Mouse (Mus musculus) forebrain, embryonic 16.5 days (tissue): ENCODE data around the gene Lingo4. TPM values are rescaled to one million over a fixed set of nuclear protein-coding genes. Genes with fewer than 3 reads are reported as not detected.
A peak's percentile ranks its signal among the peaks of the same experiment; 100 is the strongest.

Experiments
- ATAC-seq: fragments of 200-750 bp; cut with Nextera tagmentation; 2 replicates; pipeline ENCODE4 v1.8.0; 2017; ENCODE audit warnings: mild to moderate bottlenecking, moderate library complexity
- H3K27ac ChIP-seq: fragments of 300-500 bp; sonication (generic); 2 replicates; pipeline ENCODE4 v1.5.1; 2014; ENCODE audit warnings: low read length, control low read depth
- H3K27me3 ChIP-seq: fragments of 300-500 bp; sonication (generic); replicated peaks from 2 replicates; pipeline ENCODE4 v1.6.1; 2014; ENCODE audit warnings: low read length; ENCODE audit not compliant: control insufficient read depth, insufficient read depth
- H3K36me3 ChIP-seq: fragments of 300-500 bp; sonication (generic); 2 replicates; pipeline ENCODE4 v1.6.1; 2014; ENCODE audit not compliant: control insufficient read depth, insufficient read depth
- H3K4me1 ChIP-seq: fragments of 300-500 bp; sonication (generic); replicated peaks from 2 replicates; pipeline ENCODE4 v1.6.1; 2014; ENCODE audit warnings: low read length; ENCODE audit not compliant: control insufficient read depth, insufficient read depth
- H3K4me2 ChIP-seq: fragments of 300-500 bp; sonication (generic); 2 replicates; pipeline ENCODE4 v1.6.1; 2014; ENCODE audit warnings: mild to moderate bottlenecking, low read length, control low read depth
- H3K4me3 ChIP-seq: fragments of 300-500 bp; sonication (generic); replicated peaks from 2 replicates; pipeline ENCODE4 v1.5.1; 2014; ENCODE audit warnings: mild to moderate bottlenecking, low read length, control low read depth
- H3K9ac ChIP-seq: fragments of 300-500 bp; sonication (generic); replicated peaks from 2 replicates; pipeline ENCODE4 v1.6.1; 2014; ENCODE audit warnings: low read depth, low read length, control low read depth
- H3K9me3 ChIP-seq: fragments of 300-500 bp; sonication (generic); 2 replicates; pipeline ENCODE4 v1.6.1; 2016; ENCODE audit warnings: low read length; ENCODE audit not compliant: control insufficient read depth
- WGBS: fragments of 180-500 bp; shearing (Covaris S2); extraction: QIAGEN DNeasy Blood & Tissue Kit; methylation state at CpG from one replicate; pipeline ENCODE4 v1.1.7; 2014; 5-methylcytosine and 5-hydroxymethylcytosine counted together
- polyA plus RNA-seq: library from polyadenylated mRNA; unstranded; fragments of >200 nt; fragmentation: Nextera tagmentation; extraction: Ambion mirVana; gene quantifications from 2 replicates; pipeline ENCODE4 v1.2.1, GENCODE M21; 2015

Gene Lingo4
- polyA plus RNA-seq: 1.1 and 1.2 TPM in 2 replicates

- no peaks in the 10 kb centered on the region for H3K36me3 ChIP-seq
- H3K27ac ChIP-seq: no peak within 1 kb of the TSS
- no peak for ATAC-seq
- no peaks in the 10 kb centered on the region for H3K9me3 ChIP-seq
- H3K4me1 ChIP-seq: peaks cover 16% of the 10 kb centered on the region
- no peaks in the 10 kb centered on the region for H3K27me3 ChIP-seq
- H3K4me3 ChIP-seq: peak within 1 kb of the TSS; percentile 44
- WGBS: 75% methylated on average over 6 of the region's 6 CpGs
- peak within 1 kb of the TSS; percentile 67 for H3K9ac ChIP-seq
- peak within 1 kb of the TSS; percentile 78 for H3K4me2 ChIP-seq
These were observed at the start of gene Lingo4 for GRCm38 (mm10) chr3:94398217-94398616. Gene Lingo4 (plus strand): TSS chr3:94398517.

GRCm38 (mm10) chr3:94360812-94361211, 37.5 kb upstream of the Lingo4 start:
- Histone ChIP-seq H3K4me2 (no peak overlapping the region), H3K4me3 (no peak overlapping the region), H3K9me3 (0 out of 2 replicates have a peak, but pooled peaks cover 3% of the 10 kb centered on the region), H3K36me3 (no peaks in the 10 kb centered on the region), H3K27ac (no peak overlapping the region), H3K9ac (no peak overlapping the region), H3K27me3 (0 out of 2 replicates have a peak, but pooled peaks cover 3% of the 10 kb centered on the region), H3K4me1 (peaks cover 5% of the 10 kb centered on the region; the same call in 1 of the 2 replicates)
- no peak for ATAC-seq
- 4% methylated on average over 1 of the region's 1 CpGs for WGBS

- no peak for ATAC-seq
- Histone ChIP-seq H3K9ac (peak within 1 kb of the TSS; percentile 87), H3K4me1 (peaks cover 5% of the 10 kb centered on the region; the same call in 1 of the 2 replicates), H3K27me3 (0 out of 2 replicates have a peak, but pooled peaks cover 3% of the 10 kb centered on the region), H3K27ac (no peak within 1 kb of the TSS), H3K36me3 (no peaks in the 10 kb centered on the region), H3K4me3 (peak within 1 kb of the TSS; percentile 60), H3K9me3 (0 out of 2 replicates have a peak, but pooled peaks cover 3% of the 10 kb centered on the region), H3K4me2 (peak within 1 kb of the TSS; percentile 83)
- 32% methylated on average over 7 of the region's 7 CpGs for WGBS
These were observed 36.2 kb upstream of the Lingo4 start, which contains the start of gene C2cd4d for GRCm38 (mm10) chr3:94362138-94362537. Gene C2cd4d (plus strand): TSS chr3:94362438.

GRCm38 (mm10) chr3:94363291-94364153, 34.8 kb upstream of the Lingo4 start:
- H3K27ac ChIP-seq: no peak overlapping the region

GRCm38 (mm10) chr3:94364154-94364526, 34.2 kb upstream of the Lingo4 start:
- H3K4me1 ChIP-seq: peaks cover 5% of the 10 kb centered on the region; the same call in 1 of the 2 replicates
- H3K27me3 ChIP-seq: 0 out of 2 replicates have a peak, but pooled peaks cover 3% of the 10 kb centered on the region
- no peaks in the 10 kb centered on the region for H3K36me3 ChIP-seq
- H3K4me2 ChIP-seq: peak overlapping the region; percentile 83
- peak overlapping the region; percentile 60 for H3K4me3 ChIP-seq
- H3K9ac ChIP-seq: peak overlapping the region; percentile 87
- WGBS: 2% methylated on average over 23 of the region's 23 CpGs
- 0 out of 2 replicates have a peak, but pooled peaks cover 3% of the 10 kb centered on the region for H3K9me3 ChIP-seq
- no peak overlapping the region for H3K27ac ChIP-seq
- ATAC-seq: peak; percentile 49; the same call in 1 of the 2 replicates

More at GRCm38 (mm10) chr3:94363291-94364153, 34.8 kb upstream of the Lingo4 start:
- H3K4me1 ChIP-seq: peaks cover 5% of the 10 kb centered on the region; the same call in 1 of the 2 replicates
- ATAC-seq: peak; percentile 74
- H3K36me3 ChIP-seq: no peaks in the 10 kb centered on the region
- WGBS: 6% methylated on average over 95 of the region's 97 CpGs
- peak overlapping the region; percentile 60 for H3K4me3 ChIP-seq
- H3K4me2 ChIP-seq: peak overlapping the region; percentile 83
- 0 out of 2 replicates have a peak, but pooled peaks cover 3% of the 10 kb centered on the region for H3K27me3 ChIP-seq
- H3K9ac ChIP-seq: peak overlapping the region; percentile 87
- H3K9me3 ChIP-seq: 0 out of 2 replicates have a peak, but pooled peaks cover 3% of the 10 kb centered on the region

GRCm38 (mm10) chr3:94366761-94367160, 31.6 kb upstream of the Lingo4 start:
- H3K4me1 ChIP-seq: peaks cover 8% of the 10 kb centered on the region
- 26% methylated on average over 3 of the region's 3 CpGs for WGBS
- no peak overlapping the region for H3K4me2 ChIP-seq
- H3K27ac ChIP-seq: no peak overlapping the region
- H3K9me3 ChIP-seq: 0 out of 2 replicates have a peak, but pooled peaks cover 3% of the 10 kb centered on the region
- no peaks in the 10 kb centered on the region for H3K36me3 ChIP-seq
- no peak overlapping the region for H3K4me3 ChIP-seq
- H3K9ac ChIP-seq: no peak overlapping the region
- 0 out of 2 replicates have a peak, but pooled peaks cover 3% of the 10 kb centered on the region for H3K27me3 ChIP-seq
- peak; percentile 41 for ATAC-seq

- no peaks in the 10 kb centered on the region for H3K36me3 ChIP-seq
- H3K9ac ChIP-seq: no peak overlapping the region
- H3K4me2 ChIP-seq: no peak overlapping the region
- H3K27me3 ChIP-seq: 0 out of 2 replicates have a peak, but pooled peaks cover 1% of the 10 kb centered on the region
- H3K4me3 ChIP-seq: no peak overlapping the region
- H3K9me3 ChIP-seq: 0 out of 2 replicates have a peak, but pooled peaks cover 3% of the 10 kb centered on the region
- WGBS: 80% methylated on average over 6 of the region's 6 CpGs
- peaks cover 12% of the 10 kb centered on the region for H3K4me1 ChIP-seq
- H3K27ac ChIP-seq: no peak overlapping the region
- ATAC-seq: no peak
These were observed 30.8 kb upstream of the Lingo4 start for GRCm38 (mm10) chr3:94367511-94367910.

- Histone ChIP-seq H3K9ac (no peak overlapping the region), H3K36me3 (no peaks in the 10 kb centered on the region), H3K4me3 (no peak overlapping the region), H3K27me3 (no peaks in the 10 kb centered on the region), H3K27ac (no peak overlapping the region), H3K4me2 (no peak overlapping the region), H3K9me3 (no peaks in the 10 kb centered on the region), H3K4me1 (peaks cover 16% of the 10 kb centered on the region)
- ATAC-seq: no peak
- 70% methylated on average over 6 of the region's 6 CpGs for whole genome bisulfite sequencing
These were observed 29.7 kb upstream of the Lingo4 start for GRCm38 (mm10) chr3:94368631-94369030.

- WGBS: 83% methylated on average over 2 of the region's 2 CpGs
- H3K9ac ChIP-seq: no peak overlapping the region
- ATAC-seq: no peak
These were observed 28.6 kb upstream of the Lingo4 start for GRCm38 (mm10) chr3:94369709-94370108.

More at GRCm38 (mm10) chr3:94369709-94370108, 28.6 kb upstream of the Lingo4 start:
- Histone ChIP-seq H3K27ac (no peak overlapping the region), H3K9me3 (no peaks in the 10 kb centered on the region), H3K27me3 (no peaks in the 10 kb centered on the region), H3K4me3 (no peak overlapping the region), H3K4me1 (peaks cover 19% of the 10 kb centered on the region), H3K4me2 (no peak overlapping the region), H3K36me3 (no peaks in the 10 kb centered on the region)
